Mouse (Mus musculus) R1 (cell line): ENCODE measurements around the gene Zfp239.
A peak's percentile ranks its signal among the peaks of the same experiment; 100 is the strongest.

Experiments
- DNase-seq: peaks from one replicate; pipeline ENCODE4 v3.0.0-alpha.2; 2018; ENCODE audit warnings: low read depth, low spot score

Zfp239 gene

DNA sequence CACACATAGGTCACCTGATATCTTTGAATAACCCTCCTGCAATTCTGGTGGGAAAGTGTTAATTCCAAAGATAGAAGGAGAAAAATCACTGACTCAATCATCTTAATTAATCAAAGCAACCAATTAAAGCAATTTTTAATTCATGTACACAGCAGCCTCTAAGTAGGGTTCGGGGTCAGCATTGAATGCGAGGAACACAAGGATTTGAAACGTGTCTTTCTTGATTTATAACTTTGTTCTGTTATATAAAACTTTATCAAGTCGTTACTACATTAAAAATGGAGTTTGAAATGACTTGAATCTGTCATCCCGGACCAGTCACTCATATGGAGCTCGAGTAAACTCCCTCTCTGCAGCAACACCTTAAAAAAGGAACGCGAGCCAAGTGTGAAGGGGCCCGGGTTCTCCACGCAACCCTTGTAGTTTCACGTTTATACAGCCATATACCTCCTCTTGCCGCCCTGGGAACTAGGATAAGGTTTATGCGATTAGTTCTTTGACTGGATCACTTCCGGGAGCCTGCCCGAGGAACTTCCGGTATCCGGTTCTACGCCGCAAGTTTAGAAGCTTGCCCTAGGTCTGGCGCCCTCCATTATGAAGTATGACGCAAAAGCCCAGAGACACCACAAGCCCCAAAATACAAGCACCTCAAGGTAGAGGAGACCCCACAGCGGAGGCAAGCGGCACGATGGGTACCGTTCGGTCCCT, 17.0 kb downstream of the Zfp239 start:
- peak; percentile 95 for DNase-seq

DNA sequence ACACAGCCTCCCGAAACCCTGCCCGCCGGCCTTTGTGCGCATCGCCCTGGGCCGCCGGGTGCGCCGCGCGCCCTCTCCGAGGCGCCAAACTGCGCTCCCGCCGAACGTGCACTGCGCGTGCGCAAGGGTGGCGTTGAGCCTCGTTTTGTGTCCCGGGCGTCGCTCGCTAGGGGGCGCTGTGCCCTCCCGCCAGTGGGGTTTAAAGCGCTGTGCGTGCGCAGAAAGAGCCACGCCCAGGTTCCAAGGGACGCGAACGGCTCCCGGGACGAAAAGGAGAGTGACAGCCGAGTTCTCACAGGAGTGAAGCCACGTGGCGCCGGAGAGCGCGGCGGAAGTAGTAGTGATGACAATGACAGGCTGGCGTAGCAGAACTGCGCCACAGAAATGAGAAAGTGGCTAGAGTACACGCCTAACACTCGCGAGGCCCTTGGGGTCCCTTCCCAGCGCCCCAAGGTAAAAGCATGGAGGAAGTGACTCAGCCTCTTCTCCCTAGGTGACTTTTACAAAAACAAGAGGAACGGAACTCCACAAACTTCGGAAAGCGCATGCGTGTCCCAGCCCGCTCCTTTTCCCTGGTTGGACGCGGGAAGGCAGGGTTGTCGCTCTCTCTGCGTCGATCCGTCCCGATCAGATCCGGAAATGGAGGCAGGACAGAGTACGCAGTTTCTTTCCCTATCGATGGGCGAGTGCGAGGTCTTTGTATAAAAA, 17.7 kb downstream of the Zfp239 start:
- peak; percentile 98 for DNase-seq

DNA sequence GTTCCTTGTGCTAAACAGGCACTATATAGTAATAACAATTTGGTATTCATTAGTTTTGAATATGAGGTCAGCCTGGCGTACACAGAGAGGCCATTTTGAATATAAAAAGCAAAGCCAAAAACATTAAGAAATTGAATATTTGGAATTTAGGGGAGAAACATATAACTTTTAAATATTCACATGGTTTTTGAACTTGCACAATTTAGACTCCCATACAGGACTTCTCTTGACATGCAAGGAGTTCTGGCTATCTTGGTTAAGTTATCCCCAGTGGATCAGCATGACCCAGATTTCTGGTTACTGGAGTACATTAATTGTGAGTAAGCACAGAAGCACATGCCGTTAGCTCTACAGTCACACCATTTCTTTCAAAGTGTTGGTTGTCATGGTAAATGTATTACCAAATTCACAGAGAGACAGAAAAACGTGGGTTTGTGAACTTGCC, 18.5 kb downstream of the Zfp239 start:
- DNase-seq: no peak

DNA sequence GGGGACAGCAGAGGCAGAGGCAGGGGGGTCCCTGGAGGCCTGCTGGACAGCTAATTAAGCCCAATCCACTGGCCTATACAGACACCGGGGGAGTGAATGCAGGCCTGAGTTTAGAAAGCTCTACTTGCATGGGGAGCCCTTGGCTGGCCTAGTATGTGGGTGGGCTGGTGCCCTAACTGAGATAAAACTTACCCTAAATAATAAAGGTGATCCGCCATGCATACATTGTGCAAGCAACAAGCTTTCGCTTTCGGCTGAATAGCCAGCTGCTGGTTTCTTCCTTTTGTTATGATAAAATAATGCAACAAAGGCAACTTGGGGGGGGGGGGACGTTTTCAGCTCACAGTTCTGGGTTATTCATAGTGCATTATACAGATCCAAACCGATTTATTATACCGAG, 19.3 kb downstream of the Zfp239 start:
- DNase-seq: peak; percentile 78

DNA sequence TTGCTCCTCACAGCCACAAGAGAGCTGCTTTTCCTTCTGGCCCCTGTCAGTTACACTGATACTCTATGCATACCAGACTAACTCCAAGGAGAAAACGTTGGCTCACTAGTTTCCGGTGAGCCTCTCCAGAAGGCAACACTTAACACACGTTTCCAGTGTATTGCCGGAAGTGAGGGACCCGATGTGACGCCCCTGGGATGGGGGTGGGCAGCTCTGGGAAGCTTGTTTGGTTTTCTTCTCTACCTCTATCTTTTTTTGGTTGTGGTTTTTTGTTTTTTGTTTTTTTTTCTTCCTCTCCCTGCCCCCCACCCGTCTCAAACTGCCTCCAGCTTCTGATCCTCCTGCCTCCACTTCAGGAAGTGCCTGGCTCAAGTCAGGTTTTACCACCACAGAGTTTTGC, 20.1 kb downstream of the Zfp239 start:
- DNase-seq: peak; percentile 85

DNA sequence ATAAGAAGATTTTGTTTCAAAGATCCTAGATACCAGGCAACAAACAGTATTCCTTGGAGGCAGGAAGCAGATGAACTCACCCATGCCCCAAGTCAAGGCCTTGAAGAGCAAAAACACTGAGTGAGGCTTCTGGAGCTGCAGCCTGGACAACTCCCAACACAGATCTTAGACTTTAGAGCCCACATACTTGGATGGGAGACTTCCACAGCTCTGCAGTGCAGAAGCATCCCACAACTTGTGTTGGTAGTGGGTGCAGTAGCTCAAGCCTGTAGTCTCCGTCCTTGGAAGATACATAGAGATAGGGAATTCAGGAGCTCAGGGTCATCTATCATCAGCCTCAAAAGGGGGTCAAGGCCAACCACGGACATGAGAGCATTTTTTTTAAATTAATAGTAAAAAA, 24.0 kb downstream of the Zfp239 start:
- DNase-seq: no peak

DNA sequence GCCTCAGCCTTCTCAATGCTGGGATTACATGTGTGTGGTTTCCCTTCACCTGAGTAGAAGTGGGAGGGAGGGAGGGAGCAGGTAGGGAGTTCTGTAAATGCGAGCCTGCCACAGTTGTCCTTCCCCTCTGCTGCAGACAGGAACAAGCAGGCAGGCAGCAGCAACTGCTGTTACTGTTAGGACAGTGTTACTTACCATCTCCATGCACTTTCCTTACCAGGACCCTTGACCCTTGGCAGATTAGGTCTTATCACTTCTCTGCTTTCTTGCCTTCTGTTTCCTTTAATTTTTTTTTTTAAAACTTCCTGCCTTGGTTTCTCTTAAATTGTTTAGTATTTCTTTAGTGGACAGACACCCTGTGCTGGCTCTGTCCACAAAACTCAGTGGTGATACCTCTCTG, 26.1 kb downstream of the Zfp239 start:
- DNase-seq: no peak

DNA sequence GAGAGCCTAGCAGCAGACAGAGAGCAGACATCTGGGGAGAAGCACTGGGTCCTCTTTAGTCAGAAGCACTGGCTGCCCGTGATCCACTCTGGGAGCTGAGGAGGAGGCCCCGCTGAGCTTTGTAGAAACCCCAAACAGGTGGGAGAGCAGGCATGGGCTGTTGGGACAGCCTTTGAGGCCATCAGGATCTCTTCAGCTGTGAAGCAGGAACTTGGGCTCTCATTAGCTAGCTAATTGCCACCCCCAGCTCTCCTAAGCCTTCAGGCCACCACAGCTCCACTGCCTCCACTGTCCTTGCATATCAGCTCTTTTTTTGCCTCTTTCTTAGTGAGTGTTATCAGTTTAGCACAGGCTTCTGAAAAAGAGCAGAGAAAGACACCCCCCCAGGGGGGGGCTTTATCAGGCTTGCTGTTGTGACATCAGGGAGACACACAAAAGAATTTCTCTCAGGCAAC, 26.8 kb downstream of the Zfp239 start:
- DNase-seq: no peak

DNA sequence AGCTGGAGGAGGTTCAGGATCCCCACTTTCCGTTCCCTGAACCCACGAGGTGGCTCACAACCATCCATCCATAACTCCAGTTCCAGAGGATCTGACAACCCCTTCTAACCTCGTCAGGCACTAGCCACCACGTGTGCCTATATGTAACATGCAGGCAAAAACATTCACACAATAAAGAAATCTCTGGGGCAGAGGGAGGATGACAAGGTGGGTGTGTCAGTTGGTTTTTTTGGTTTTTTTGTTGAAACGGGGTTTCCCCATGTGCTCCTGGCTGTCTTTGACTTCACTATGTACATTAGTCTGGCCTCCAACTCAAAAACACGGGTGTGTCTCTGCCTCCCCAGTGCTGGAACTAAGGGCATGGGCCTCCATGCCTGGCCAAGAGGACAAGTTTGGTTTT, 28.4 kb downstream of the Zfp239 start:
- DNase-seq: no peak

DNA sequence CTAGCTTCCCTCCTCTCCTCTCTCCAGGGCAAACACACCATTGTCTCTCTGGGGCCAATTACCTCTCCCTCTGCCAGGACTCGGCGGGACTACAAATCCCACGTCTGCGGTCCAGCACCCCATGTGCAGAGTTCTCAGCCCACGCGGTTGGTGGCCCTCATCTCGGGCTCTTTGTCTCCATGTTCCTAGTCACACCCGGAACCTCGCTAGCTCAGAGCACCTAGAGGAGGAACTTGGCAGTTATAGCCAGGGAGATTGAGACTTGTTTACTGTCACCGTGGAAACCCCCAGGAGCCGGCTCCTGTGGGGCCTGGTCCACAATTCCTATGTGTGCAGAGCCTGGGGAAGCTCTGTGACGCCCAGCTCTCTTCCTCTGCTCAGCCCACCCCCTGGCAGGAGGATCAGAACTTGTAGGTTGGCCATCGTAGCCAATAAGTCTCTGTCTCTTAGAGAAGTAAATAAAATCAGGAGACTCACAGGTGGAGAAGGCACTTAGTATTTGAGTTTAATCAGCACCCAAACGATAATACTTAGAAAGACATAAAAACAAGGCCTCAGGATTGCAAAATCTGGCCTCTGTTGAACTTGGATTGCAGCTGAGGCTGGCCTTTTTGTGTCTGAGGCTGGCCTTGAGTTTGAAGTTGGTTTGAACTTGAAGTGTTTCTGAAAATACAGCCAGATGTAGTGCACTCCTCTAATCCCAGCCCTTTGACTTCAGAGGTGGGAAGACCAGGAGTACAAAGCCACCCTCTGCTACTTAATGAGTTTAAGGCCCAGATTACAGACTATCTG, 29.7 kb downstream of the Zfp239 start:
- peak; percentile 80 for DNase-seq

DNA sequence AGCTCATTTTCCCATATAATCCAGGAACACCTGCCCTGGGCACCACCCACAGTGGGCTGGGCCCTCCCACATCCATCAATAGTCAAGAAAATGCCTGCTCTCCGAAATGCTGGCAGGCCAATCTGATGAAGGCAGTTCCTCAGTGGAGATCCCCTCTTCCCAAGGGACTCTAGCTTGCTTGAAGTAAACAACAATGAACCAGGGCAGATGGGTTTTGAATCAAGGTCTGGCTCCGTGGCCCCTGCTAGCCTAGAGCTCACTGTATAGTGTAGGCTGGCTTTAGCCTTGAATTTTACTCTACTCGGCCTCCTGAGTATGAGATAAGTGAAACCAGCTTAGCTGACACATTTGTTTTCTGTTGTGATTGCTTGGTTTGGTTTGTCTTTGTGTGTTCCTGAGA, 30.5 kb downstream of the Zfp239 start:
- no peak for DNase-seq

DNA sequence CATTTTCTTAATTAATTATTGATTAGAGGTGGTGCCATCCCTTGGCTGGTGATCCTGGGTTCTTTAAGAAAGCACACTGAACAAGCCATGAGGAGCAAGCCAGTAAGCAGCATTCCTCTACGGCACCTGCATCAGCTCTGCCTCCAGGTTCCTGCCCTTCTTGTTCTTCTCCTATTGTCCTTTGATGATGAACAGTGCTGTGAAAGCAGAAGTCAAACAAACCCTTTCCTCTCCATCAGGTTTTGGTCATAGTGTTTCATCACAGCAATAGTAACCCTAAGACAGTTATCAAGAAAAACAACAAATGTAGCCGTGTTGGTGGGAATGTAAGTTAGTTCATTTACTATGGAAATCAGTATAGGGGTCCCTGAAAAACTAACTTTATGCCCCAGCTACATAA, 31.5 kb downstream of the Zfp239 start:
- no peak for DNase-seq

DNA sequence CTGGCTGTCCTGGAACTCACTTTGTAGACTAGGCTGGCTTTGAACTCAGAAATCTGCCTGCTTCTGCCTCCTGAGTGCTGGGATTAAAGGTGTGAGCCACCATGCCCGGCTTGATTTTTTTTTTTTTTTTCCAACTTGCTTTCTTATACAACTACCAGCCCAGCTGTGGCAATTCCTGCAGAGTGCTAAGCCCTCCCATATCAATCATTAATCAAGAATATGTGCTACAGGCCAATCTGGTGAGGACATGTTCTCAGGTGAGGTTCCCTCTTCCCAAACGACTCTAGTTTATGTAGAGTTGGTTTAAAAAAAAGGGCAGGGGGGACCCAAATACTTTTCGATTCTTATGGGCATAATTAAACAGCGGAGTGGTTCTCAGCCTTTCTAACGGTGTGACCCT, 35.9 kb downstream of the Zfp239 start:
- no peak for DNase-seq

DNA sequence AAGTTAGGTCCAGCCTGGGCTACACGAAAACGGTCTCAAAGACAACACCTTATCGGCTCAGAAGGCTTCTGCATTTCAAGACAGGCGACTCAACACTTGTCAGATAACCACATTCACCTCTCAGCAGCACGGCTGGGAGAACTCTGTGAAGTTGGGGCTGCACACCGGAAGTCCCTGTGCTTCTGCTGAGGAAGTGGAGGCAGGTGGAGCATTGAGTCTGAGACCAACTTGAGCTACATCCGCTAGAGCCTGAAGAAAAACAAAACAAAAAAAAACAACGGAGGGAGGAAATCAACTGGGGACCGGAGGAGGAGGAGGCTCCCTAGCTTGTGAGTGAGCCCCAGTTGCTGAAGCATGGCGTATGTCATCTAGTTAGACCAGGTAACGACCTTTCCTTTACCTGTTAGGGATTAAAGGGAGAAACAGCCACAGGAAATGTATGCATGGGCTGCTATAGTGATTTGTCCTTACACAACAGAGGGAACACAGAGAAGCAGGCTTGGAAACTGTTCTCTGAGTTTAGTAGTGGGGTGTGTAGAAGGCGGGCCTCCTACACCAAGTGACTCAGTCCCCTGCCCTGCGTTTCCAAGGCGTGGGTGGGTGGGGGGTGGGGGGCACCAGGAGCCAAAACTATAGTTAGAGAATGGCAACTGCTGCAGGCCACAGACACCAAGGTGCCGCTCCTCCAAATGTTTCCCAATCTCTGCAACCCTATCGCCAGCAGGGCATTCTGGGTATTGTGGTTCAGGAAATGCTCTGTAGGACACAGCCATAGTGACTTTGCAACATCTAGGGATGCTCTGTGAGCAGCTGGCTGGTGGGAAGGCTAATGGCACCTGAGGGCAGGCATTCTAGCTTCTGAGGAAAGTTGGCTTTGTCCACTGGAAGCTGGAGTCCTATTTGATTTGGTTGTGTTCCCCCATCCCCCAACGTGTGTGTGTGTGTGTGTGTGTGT, 38.5 kb downstream of the Zfp239 start, which contains the start of gene Hnrnpf:
Hnrnpf (plus strand) TSS at position 199 of the 955 bp plus-strand sequence.
- DNase-seq: peak; percentile 80

DNA sequence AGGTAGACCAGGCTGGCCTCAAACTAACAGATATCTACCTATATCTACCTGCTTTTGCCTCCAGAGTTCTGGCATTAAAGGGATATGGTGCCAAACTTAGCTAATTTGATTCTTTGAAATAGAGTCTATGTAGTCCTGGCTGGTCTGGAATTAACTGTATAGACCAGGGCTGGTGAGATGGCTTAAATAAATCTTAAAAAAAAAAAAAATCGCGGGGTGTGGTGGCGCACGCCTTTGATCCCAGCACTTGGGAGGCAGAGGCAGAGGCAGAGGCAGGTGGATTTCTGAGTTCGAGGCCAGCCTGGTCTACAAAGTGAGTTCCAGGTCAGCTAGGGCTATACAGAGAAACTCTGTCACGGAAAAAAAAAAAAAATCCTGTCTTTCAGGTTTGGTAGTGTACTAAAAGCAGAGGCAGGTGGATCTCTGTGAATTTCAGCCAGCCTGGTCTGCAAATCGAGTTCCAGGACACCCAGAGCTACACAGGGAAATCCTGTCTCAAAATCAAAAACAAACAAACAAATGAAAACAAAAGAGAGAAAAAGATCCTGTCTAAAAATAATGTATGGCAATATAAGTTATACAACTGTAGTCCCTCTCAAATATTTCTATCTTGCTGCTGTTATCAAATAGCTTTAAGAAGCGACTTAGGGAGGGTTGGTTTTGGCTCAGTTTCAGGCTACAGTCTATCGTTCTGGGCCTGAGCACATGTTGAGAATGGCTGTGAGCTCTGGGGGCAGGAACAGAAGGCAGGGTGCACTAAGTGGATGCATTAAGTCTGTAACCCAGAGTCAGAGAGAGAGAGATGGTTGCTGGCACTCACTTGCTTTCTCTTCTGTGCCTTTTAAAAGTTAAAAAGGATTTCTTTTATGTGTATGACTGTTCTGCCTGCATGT, 39.9 kb downstream of the Zfp239 start:
- DNase-seq: no peak

DNA sequence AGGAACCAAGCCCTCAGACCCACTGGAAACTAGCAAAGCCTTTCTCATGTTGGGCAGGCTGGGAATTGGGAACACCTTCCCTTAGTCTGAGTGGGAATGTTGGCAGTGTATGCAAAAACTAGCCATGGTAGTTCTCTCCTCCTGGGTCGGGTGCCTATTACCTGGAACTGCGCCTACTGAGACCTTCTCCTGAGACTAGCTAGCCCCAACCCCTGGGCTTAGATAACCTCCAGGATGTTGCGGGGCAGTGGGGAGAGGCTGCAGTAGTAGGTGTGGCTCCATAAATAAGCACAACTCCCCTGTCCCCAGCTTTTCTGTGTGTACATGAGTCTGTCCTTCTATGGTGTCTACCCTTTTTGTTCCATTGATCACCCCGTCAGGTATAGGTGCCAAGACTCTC, 40.7 kb downstream of the Zfp239 start:
- no peak for DNase-seq

DNA sequence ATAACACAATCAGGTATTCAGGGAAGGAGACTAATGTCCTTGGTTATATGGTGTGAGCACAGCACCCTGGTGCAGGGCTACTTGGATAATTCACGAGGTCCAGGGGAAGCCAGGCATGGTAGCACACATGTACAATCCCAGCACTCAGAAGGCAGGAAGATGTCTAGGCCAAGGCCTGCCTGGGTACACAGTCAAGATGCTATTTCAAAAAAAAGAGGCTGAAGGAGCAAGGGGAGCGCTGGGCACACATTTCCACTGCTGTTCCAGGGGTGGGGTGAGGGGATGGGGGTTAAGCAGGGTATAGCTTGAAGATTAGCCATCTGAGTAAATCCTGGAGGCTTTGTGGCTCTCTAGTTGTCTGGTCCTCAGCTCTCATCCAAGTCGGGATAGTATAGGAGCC, 41.9 kb downstream of the Zfp239 start:
- DNase-seq: no peak

DNA sequence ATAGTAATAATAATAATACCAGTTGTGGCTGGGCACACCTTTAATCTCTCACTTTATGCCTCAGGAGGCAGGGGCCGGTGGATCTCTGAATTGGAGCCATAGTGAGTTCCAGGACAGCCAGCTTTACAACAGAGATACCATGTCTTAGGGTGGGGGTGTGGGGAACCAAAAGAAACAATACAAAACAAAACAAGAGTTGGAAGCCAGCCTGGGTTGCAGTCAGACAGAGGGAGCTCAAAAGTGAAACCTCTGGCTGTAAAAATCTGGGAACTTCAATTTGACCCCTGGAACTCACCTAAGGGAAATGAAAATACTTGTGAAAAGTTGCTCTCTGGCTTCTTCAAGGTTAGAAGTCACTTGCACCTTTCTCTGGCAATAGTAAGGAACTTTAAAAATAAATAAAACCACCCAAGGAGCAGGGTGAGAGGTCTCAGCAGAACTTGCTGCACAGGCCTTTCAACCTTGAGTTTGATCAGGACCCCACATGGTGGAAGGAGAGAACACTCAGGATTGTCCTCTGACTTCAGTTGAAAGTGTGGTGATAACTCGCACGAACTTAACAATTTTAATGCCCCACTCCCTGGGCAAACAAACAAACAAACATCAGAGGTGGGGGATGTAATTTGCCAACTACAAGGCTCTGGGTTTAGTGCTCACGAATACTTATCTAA, 43.5 kb downstream of the Zfp239 start:
- no peak for DNase-seq

DNA sequence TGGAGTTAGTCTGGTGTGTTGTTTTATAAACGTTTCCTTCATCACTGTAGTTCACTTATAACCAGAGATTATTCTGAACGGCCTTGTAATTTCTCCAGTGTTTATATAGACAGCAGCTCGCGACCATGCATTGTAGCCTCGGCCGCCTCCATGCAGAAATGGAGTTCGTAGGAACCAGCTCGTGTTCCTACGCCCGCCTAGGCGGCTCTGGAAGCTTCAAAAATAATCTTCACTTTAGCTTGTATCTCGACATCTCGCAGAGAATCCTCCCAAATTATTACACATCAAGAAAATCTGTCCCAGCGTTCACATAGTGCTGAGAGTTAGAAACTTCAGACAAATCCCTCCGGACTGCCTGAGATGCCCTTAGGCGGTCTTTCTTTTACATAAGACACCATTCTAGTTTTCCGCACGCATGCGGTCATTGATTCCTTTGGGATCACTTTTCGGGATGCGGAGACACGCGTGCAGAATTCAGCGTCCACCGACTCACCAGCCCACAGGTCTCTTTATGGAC, 44.2 kb downstream of the Zfp239 start:
- DNase-seq: no peak
